Mouse (Mus musculus) kidney, adult 9 months (tissue): ENCODE measurements around the gene Gm20388.

ENCODE experiments used
- DNase-seq: peaks from one replicate; pipeline ENCODE4 v3.0.0; 2022

The Gm20388 gene

GRCm38 (mm10) chr8:124303211-124303902 is 4392.7 kb downstream of the Gm20388 start:
- peak; percentile 56 for DNase-seq

GRCm38 (mm10) chr8:124304141-124304540 is 4393.5 kb downstream of the Gm20388 start:
- no peak for DNase-seq

- no peak for DNase-seq
Observed at GRCm38 (mm10) chr8:124306574-124306973, 4395.9 kb downstream of the Gm20388 start.

DNA sequence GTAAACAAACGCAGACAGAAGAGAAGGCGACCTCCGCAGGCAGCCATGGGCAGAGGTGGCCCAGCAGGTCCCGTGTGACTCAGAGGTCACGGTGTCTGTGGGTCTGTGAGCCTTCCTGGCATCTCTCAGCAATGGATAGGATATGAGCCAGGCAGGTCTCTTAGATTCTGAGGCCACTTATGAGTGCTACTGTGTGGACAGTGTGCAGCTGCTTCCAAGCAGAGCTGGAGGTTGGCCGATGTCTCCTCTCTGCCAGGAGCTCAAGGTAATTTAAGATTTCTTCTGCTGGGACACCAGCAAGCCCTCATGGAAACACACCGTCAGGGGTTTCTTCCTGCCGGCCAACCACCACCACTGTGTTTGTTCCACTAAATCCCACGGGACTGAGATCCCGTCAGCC is 4397.1 kb downstream of the Gm20388 start:
- no peak for DNase-seq

DNA sequence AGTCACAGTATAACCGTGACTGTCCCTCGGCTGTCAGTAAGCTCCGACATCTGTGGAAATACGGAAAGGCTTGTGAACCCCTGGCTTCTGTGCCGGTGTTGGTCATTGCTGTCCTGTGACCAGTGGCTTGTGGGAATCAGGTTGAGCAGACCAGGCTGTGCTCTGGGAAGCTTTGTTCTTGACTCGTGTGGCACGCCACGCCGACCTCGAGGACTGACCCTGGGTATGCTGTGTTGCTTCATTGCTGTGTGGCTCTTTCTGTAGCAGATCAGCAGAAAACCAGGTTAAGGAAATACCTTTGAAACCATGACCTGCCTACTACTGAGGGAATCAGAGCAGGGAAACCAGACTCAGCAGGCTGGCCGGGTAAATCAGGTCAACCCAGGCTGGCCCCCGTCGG is 4399.9 kb downstream of the Gm20388 start:
- peak; percentile 25 for DNase-seq

- DNase-seq: peak; percentile 31
Observed at GRCm38 (mm10) chr8:124311111-124311510, 4400.5 kb downstream of the Gm20388 start.

- DNase-seq: no peak
Observed at GRCm38 (mm10) chr8:124311723-124312122, 4401.1 kb downstream of the Gm20388 start.

- no peak for DNase-seq
Observed at GRCm38 (mm10) chr8:124312228-124312627, 4401.6 kb downstream of the Gm20388 start.

DNA sequence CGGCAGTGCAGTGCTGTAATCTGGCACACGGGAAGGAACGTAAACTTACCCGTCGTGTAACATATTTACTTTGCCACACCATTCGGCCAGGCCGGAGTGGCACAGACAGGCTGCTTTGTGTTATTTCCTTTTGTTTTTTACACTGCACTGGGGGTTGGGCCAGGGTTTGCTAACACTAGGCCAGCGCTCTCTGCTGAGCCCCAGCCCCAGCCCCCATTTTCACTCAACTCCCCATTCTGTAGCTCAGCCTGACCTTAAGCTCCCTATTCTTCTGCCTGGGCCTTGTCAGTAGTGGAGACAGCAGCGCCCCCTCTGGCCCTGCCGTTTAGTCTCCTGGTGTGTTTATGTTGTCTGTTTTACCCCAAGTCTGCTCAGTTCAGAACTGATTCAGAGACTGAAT is 4404.2 kb downstream of the Gm20388 start:
- no peak for DNase-seq

GRCm38 (mm10) chr8:124316466-124317136 is 4406.0 kb downstream of the Gm20388 start:
- peak; percentile 38 for DNase-seq

DNA sequence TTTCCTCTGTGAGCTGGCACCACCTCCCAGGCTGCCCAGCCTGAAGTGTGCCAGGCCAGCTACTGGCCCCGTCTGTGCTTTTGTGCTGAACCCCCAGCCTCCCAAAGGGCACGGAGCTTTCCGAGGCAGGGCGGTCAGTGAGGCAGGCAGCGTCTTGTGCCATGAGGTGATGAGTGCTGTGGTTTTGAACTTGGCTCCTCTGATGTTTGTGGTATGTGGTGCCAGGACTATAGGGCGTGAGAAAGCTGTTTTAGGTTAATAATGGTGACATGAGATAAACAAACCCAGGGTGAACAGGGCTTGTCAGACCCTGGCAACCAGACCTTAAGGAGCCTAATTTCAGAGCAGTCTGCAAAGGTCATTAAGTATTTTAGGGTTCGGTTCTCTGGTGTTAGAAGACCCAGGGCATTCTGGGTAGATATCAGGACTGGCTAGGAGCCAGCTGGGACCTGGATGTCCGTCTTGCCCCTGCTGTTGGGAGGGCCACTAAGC is 4406.6 kb downstream of the Gm20388 start:
- no peak for DNase-seq

DNA sequence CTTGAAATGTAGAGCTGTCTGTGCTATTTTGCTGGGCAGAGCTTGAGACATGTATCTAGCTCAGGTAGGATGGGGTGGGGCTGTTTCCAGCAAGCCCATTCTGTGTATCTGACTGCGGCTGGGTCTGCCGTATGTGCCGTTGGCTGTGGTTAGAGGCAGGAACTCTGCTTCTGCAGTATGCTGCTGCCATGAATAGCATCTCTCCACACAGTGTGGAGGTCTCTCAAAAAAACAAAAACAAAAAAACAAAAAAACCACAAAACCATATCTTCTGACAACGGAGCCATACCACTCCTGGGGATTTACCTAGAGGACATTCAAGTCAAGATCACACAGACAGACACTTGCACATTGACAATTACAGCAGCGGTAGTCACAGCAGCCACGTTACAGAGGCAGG is 4407.2 kb downstream of the Gm20388 start:
- DNase-seq: no peak

GRCm38 (mm10) chr8:124318612-124319315 is 4408.1 kb downstream of the Gm20388 start:
- DNase-seq: no peak

- DNase-seq: no peak
Observed at GRCm38 (mm10) chr8:124319316-124319652, 4408.6 kb downstream of the Gm20388 start.

DNA sequence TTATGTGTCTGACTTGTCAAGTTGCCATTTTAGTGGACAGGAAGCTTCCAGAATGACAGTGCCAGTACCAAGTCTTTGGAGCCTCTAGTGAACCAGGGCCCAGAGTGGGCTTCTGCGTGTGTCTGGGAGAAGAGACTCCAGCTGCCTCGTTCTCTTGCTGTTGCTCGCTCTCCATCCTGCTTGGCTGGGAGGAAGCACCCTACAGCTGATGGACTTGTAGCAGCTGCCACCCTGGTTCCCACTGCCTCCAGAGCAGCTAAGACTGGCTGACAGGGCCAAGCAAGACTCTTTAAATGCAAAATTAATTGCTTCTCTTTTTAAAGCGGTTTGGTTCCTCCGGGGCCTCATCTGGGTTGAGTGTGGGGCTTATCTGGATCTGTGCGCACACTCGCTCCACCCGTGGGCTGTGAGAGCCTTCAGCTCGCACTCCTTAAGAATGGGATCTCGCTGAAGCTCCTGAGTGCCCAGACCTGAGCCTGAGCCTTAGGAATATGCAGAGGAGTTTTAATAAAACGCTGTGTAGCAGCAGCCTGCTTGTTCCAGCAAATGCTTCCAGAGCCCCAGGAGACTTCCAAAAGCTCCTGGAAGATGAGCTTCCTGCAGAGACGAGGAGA is 4410.7 kb downstream of the Gm20388 start:
- DNase-seq: no peak

GRCm38 (mm10) chr8:124323356-124323755 is 4412.7 kb downstream of the Gm20388 start:
- DNase-seq: no peak

DNA sequence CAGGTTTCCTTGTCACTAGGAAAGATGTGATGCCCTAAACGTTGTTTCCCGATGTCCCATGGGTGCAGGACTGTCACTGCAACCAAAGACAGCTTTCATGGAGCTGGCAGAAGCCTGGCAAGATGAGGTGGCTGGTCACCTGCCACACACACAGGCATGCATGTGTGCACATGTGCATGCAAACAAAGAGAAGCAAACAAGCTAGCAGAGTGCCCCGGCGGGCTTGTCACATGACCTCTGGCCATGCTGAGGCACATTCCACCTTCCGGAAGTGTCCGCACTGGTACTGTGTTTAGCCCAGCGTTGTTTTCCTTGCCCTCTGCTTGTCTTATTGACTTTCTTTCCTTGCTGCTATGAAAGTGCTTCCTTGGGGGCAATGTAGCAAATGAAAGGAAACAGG is 4417.6 kb downstream of the Gm20388 start:
- DNase-seq: no peak

GRCm38 (mm10) chr8:124329690-124330089 is 4419.0 kb downstream of the Gm20388 start:
- DNase-seq: no peak

DNA sequence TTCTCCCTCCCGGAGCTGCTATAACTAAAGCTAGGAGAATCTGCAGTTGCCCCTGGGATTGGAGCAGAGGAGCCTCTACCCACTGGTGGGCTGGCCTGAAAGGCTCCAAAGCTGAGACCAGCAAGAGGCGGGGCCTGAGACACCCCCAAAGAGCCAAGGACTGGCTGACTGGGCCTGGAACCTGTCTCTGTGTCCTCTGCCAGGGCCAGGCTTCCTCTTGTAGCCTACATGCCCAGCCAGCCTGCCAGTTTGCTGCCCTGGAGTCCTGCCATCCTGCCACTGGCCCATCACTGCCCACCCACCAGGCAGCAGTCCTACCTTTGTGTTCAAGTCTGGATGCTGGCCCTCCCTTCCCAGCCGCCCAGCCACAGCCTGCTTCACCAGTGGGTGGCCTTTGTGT is 4419.8 kb downstream of the Gm20388 start:
- no peak for DNase-seq

GRCm38 (mm10) chr8:124331094-124331493 is 4420.5 kb downstream of the Gm20388 start:
- no peak for DNase-seq

DNA sequence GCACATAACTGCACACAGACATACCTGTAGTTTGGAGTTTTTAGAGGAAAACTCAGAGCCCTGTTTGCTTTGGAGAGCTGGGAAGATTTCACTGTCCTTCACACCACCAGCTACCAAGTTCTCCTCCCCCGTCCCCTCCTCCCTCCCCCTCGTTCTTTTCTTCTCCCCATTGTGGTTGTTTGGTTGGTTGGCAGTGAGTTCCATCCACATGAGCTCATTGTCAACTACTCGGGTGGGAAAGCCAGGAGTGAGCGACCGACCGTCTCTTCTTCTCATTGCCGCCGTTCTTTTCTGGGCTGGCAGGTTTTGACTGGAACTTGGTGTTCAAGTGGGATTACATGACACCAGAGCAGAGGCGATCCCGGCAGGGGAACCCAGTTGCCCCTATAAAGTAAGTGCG is 4421.1 kb downstream of the Gm20388 start:
- no peak for DNase-seq

- no peak for DNase-seq
Observed at GRCm38 (mm10) chr8:124336302-124336701, 4425.7 kb downstream of the Gm20388 start.

DNA sequence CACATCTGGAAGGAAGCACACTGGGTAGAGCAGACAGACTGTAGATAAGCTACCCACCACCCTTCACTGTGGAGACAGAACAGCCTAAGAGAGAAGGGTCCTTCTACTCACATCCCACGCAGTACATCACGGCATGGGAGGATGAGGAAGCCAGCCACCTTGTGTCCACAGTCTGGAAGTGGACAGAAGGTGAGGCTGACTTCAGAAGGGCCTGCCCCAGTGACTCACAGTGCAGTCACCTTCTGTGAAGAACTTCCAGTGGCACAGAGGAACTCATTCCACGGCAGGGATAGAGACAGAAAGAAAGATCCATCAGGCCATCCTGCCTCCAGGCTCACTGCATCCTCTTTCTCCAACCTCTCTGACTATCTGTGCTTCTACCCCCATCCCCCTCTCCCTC is 4429.1 kb downstream of the Gm20388 start:
- no peak for DNase-seq
